Mouse (Mus musculus) limb, embryonic 13.5 days (tissue): ENCODE measurements around the gene Slc9a9. TPM values are rescaled to one million over a fixed set of nuclear protein-coding genes. Genes with fewer than 3 reads are reported as not detected.

ENCODE experiments used
- ATAC-seq: fragments of 200-750 bp; cut with Nextera tagmentation; 2 replicates; pipeline ENCODE4 v1.8.0; 2017; ENCODE audit warnings: low read depth, moderate number of reproducible peaks, moderate TSS enrichment; ENCODE audit not compliant: low FRiP score
- H3K27ac ChIP-seq: fragments of 300-500 bp; sonication (generic); 2 replicates; pipeline ENCODE4 v1.5.1; 2015; ENCODE audit warnings: inconsistent platforms, mild to moderate bottlenecking, moderate library complexity
- H3K27me3 ChIP-seq: fragments of 300-500 bp; sonication (generic); 2 replicates; pipeline ENCODE4 v1.6.1; 2015; ENCODE audit warnings: mild to moderate bottlenecking, inconsistent platforms
- H3K36me3 ChIP-seq: fragments of 300-500 bp; sonication (generic); 2 replicates; pipeline ENCODE4 v1.6.1; 2015; ENCODE audit warnings: inconsistent platforms, mild to moderate bottlenecking, moderate library complexity
- H3K4me1 ChIP-seq: fragments of 300-500 bp; sonication (generic); 2 replicates; pipeline ENCODE4 v1.6.1; 2015; ENCODE audit warnings: inconsistent platforms
- H3K4me2 ChIP-seq: fragments of 300-500 bp; sonication (generic); replicated peaks from 2 replicates; pipeline ENCODE4 v1.6.1; 2015; ENCODE audit warnings: inconsistent platforms, mild to moderate bottlenecking, moderate library complexity
- H3K4me3 ChIP-seq: fragments of 300-500 bp; sonication (generic); 2 replicates; pipeline ENCODE4 v1.5.1; 2015; ENCODE audit warnings: moderate library complexity, mild to moderate bottlenecking, inconsistent platforms
- H3K9ac ChIP-seq: fragments of 300-500 bp; sonication (generic); 2 replicates; pipeline ENCODE4 v1.6.1; 2015; ENCODE audit warnings: mild to moderate bottlenecking, inconsistent platforms
- H3K9me3 ChIP-seq: fragments of 300-500 bp; sonication (generic); 2 replicates; pipeline ENCODE4 v1.6.1; 2016; ENCODE audit warnings: inconsistent platforms
- WGBS: fragments of 180-500 bp; shearing (Covaris S2); methylation state at CpG from one replicate; pipeline ENCODE4 v1.1.7; 2015; 5-methylcytosine and 5-hydroxymethylcytosine counted together
- polyA plus RNA-seq: library from polyadenylated mRNA; unstranded; fragments of >200 nt; fragmentation: Nextera tagmentation; extraction: Ambion mirVana; gene quantifications from 2 replicates; pipeline ENCODE4 v1.2.1, GENCODE M21; 2015

The Slc9a9 gene
- polyA plus RNA-seq, 1 experiment from 2014 or later = 3.6 TPM

GRCm38 (mm10) chr9:95157948-95158347, 488.2 kb downstream of the Slc9a9 start:
- H3K36me3 ChIP-seq = no peaks in the 10 kb centered on the region
- no peak overlapping the region for H3K4me2 ChIP-seq
- H3K9me3 ChIP-seq = no peaks in the 10 kb centered on the region
- H3K9ac ChIP-seq = no peak overlapping the region
- H3K4me1 ChIP-seq = 0 out of 2 replicates have a peak, but pooled peaks cover 17% of the 10 kb centered on the region
- 56% methylated on average over 4 of the region's 4 CpGs for WGBS
- ATAC-seq = no peak
- no peak overlapping the region for H3K4me3 ChIP-seq
- H3K27me3 ChIP-seq = no peaks in the 10 kb centered on the region
- H3K27ac ChIP-seq = no peak overlapping the region

DNA sequence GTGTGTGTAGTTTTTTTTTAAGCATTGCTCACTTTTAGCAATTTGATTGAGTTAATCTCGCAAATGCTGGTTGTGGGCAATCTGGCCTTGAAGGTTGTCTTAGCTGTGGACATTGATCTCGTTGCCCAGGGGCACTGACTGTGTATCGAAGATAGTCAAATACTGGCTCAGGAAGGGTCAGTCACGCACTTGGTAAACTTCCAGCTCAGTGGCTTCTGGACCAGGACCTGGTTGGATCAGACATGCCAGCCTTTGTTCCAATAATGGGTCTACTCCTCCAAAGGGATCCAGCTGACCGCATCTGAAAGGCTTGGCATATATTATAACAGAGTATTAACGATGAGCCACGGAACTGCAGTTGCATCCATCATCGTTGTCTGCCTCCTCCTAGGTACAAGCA, 489.2 kb downstream of the Slc9a9 start:
- no peaks in the 10 kb centered on the region for H3K36me3 ChIP-seq
- 0 out of 2 replicates have a peak, but pooled peaks cover 10% of the 10 kb centered on the region for H3K4me1 ChIP-seq
- no peak overlapping the region for H3K4me2 ChIP-seq
- H3K27ac ChIP-seq = no peak overlapping the region
- 92% methylated on average over 8 of the region's 8 CpGs for WGBS
- ATAC-seq = no peak
- no peak overlapping the region for H3K4me3 ChIP-seq
- no peak overlapping the region for H3K9ac ChIP-seq
- H3K9me3 ChIP-seq = no peaks in the 10 kb centered on the region
- H3K27me3 ChIP-seq = no peaks in the 10 kb centered on the region

- Histone ChIP-seq H3K4me3 (no peak overlapping the region), H3K9ac (no peak overlapping the region), H3K9me3 (no peaks in the 10 kb centered on the region), H3K27me3 (no peaks in the 10 kb centered on the region), H3K27ac (no peak overlapping the region), H3K4me1 (0 out of 2 replicates have a peak, but pooled peaks cover 8% of the 10 kb centered on the region), H3K36me3 (no peaks in the 10 kb centered on the region), H3K4me2 (no peak overlapping the region)
- 89% methylated on average over 7 of the region's 7 CpGs for WGBS
- no peak for ATAC-seq
These were observed 491.0 kb downstream of the Slc9a9 start for GRCm38 (mm10) chr9:95160575-95161300.

GRCm38 (mm10) chr9:95161699-95162098, 492.0 kb downstream of the Slc9a9 start:
- 39% methylated on average over 2 of the region's 2 CpGs for WGBS
- H3K9me3 ChIP-seq = no peaks in the 10 kb centered on the region
- ATAC-seq = no peak
- no peak overlapping the region for H3K4me3 ChIP-seq
- H3K27me3 ChIP-seq = no peaks in the 10 kb centered on the region
- 0 out of 2 replicates have a peak, but pooled peaks cover 8% of the 10 kb centered on the region for H3K4me1 ChIP-seq
- H3K36me3 ChIP-seq = no peaks in the 10 kb centered on the region
- H3K9ac ChIP-seq = no peak overlapping the region
- no peak overlapping the region for H3K27ac ChIP-seq
- no peak overlapping the region for H3K4me2 ChIP-seq

- no peak overlapping the region for H3K9ac ChIP-seq
- H3K27ac ChIP-seq = no peak overlapping the region
- H3K27me3 ChIP-seq = no peaks in the 10 kb centered on the region
- H3K4me2 ChIP-seq = no peak overlapping the region
- H3K4me1 ChIP-seq = 0 out of 2 replicates have a peak, but pooled peaks cover 8% of the 10 kb centered on the region
- ATAC-seq = no peak
- WGBS = 78% methylated on average over 4 of the region's 4 CpGs
- H3K9me3 ChIP-seq = no peaks in the 10 kb centered on the region
- H3K4me3 ChIP-seq = no peak overlapping the region
- no peaks in the 10 kb centered on the region for H3K36me3 ChIP-seq
These were observed 496.5 kb downstream of the Slc9a9 start for GRCm38 (mm10) chr9:95166224-95166623.

DNA sequence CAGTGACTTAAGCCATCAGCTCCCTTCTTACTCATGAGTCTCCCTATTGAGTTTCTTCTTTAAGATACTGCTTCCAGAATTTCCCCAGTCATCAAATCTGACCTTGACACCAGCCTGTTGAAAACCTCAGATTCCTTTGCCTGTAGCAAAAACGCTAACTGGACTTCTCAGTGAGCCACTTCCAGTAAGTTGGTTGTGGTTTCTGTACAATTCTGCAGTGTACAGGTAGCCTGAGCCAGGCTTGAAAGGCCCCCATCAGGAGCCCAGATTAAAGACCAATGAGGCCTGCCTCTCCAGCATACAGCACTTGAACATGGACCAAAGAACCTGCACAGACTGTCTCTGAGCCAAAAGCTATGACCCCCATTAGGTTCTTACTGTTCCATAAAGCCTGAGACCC, 498.1 kb downstream of the Slc9a9 start:
- Histone ChIP-seq H3K9ac (no peak overlapping the region), H3K36me3 (no peaks in the 10 kb centered on the region), H3K9me3 (no peaks in the 10 kb centered on the region), H3K4me3 (no peak overlapping the region), H3K27me3 (no peaks in the 10 kb centered on the region), H3K4me2 (no peak overlapping the region), H3K27ac (no peak overlapping the region), H3K4me1 (no peaks in the 10 kb centered on the region)
- WGBS = 79% methylated on average over 1 of the region's 1 CpGs
- ATAC-seq = no peak

GRCm38 (mm10) chr9:95168487-95169008, 498.8 kb downstream of the Slc9a9 start:
- no peaks in the 10 kb centered on the region for H3K27me3 ChIP-seq
- H3K9ac ChIP-seq = no peak overlapping the region
- no peak overlapping the region for H3K4me2 ChIP-seq
- H3K36me3 ChIP-seq = no peaks in the 10 kb centered on the region
- no peak for ATAC-seq
- no peak overlapping the region for H3K4me3 ChIP-seq
- no peak overlapping the region for H3K27ac ChIP-seq
- no peaks in the 10 kb centered on the region for H3K4me1 ChIP-seq
- H3K9me3 ChIP-seq = no peaks in the 10 kb centered on the region
- WGBS = 83% methylated on average over 13 of the region's 13 CpGs

DNA sequence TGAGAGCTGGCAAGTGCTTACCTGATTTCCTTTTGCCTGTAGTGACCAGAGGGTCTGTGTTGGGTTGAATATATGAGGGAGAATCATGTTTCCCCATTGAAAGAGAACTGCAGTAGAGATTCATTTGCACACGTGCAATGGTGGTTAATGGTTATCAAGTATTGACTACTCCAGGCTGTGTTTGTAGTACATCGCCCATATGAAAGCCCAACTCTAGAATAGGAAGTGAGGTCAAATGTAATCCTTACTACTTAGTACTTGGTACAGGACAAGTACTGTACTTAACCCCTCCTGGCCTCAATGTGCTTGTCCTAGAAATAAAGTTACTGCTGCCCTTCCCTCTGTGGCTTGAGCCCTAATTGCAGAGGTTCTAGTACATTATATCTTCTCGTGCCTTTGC, 508.5 kb downstream of the Slc9a9 start:
- Histone ChIP-seq H3K4me2 (no peak overlapping the region), H3K27me3 (peaks cover 4% of the 10 kb centered on the region; the same call in 1 of the 2 replicates), H3K36me3 (no peaks in the 10 kb centered on the region), H3K9ac (no peak overlapping the region), H3K9me3 (no peaks in the 10 kb centered on the region), H3K27ac (no peak overlapping the region), H3K4me3 (no peak overlapping the region), H3K4me1 (peaks cover 31% of the 10 kb centered on the region)
- 87% methylated on average over 3 of the region's 3 CpGs for WGBS
- ATAC-seq = no peak

DNA sequence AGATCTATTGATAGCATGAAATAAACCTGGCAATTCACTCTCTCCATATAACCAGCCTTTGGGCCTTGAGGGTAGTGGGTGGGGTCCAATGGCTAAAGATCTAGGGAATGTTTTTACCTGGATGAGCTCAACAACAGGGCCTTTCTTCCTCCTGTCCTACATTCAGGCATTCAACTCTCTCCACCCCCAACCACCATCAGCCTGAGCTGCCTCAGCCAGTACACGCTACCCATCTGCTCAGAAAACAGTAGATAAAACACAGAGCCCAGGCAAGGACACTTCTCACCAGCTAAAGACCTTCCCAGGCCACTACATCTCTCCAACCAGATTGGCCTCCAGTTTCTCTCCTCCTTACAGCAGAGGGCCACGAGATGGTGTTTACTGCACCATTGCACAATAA, 510.3 kb downstream of the Slc9a9 start:
- H3K4me3 ChIP-seq = no peak overlapping the region
- H3K36me3 ChIP-seq = no peaks in the 10 kb centered on the region
- H3K27ac ChIP-seq = no peak overlapping the region
- H3K27me3 ChIP-seq = peaks cover 2% of the 10 kb centered on the region; the same call in 1 of the 2 replicates
- peaks cover 31% of the 10 kb centered on the region for H3K4me1 ChIP-seq
- H3K9ac ChIP-seq = no peak overlapping the region
- ATAC-seq = no peak
- 45% methylated on average over 2 of the region's 2 CpGs for WGBS
- no peak overlapping the region for H3K4me2 ChIP-seq
- no peaks in the 10 kb centered on the region for H3K9me3 ChIP-seq

DNA sequence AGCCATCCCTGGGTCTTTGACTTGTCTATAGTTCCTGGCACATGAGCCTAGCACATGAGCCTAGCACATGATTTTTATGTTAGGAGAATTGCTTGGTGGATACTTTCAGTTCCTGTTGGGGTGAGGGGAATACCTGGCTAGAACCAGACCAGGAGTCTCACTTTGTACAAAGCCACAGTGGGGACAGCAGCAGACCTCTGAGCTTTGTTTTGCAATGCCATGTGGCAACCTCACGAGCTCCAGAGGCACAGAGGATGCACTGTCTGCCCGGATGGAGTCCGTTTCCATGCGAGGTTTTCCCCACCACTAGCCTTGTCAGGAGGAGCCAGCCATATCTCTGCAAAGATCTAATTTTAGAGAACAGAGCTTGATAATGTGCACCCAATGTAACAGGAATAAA, 510.9 kb downstream of the Slc9a9 start:
- 49% methylated on average over 4 of the region's 4 CpGs for WGBS
- no peak overlapping the region for H3K4me2 ChIP-seq
- H3K27me3 ChIP-seq = peaks cover 2% of the 10 kb centered on the region; the same call in 1 of the 2 replicates
- H3K9ac ChIP-seq = no peak overlapping the region
- H3K4me1 ChIP-seq = peaks cover 31% of the 10 kb centered on the region
- H3K27ac ChIP-seq = no peak overlapping the region
- no peak overlapping the region for H3K4me3 ChIP-seq
- no peak for ATAC-seq
- H3K36me3 ChIP-seq = no peaks in the 10 kb centered on the region
- H3K9me3 ChIP-seq = no peaks in the 10 kb centered on the region

DNA sequence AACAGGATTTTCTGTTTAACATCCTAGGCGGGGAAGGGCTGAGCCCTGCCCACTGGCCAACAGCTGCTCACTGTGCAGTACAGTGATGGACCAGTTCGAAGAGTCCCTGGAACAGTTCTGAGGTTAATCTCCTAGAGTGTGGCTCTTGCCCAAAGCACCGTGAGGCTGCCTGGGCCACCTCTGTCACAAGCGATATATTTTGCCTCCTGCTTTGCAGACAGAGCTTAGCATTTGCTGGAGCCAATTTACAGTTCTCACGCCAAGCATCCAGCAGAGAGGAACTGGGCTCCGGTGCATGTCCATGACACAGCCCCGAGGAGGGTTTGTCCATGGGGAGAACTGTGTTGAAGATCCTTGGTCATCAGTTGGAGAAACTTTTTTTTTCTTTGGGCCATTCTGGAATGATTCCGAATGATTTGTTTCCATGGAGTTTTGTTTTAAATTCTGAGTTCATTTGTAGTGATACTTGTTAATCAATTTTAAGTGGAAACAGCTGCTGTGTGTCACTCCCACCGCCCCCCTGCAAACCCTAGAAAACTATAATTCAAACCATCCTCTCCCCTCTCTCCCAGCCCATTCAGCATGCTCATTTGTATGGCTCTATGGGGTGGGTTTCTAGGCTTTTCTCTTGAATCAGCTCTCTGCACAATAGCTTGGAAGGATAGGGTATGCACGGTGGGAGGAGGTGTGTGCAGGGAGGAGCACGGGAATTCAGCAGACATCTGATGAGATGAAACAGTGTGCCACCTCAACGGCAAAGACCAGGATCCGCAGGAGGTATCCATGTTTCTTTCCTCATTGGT, 511.7 kb downstream of the Slc9a9 start:
- Histone ChIP-seq H3K36me3 (no peaks in the 10 kb centered on the region), H3K4me3 (no peak overlapping the region), H3K27ac (no peak overlapping the region; the same call in 1 of the 2 replicates), H3K9ac (no peak overlapping the region), H3K27me3 (peaks cover 2% of the 10 kb centered on the region; the same call in 1 of the 2 replicates), H3K4me1 (peaks cover 36% of the 10 kb centered on the region), H3K9me3 (no peaks in the 10 kb centered on the region), H3K4me2 (peak overlapping the region; percentile 26)
- peak; percentile 42; the same call in 1 of the 2 replicates for ATAC-seq
- WGBS = 24% methylated on average over 13 of the region's 13 CpGs

GRCm38 (mm10) chr9:95182272-95182671, 512.6 kb downstream of the Slc9a9 start:
- peaks cover 2% of the 10 kb centered on the region; the same call in 1 of the 2 replicates for H3K27me3 ChIP-seq
- no peaks in the 10 kb centered on the region for H3K36me3 ChIP-seq
- H3K4me1 ChIP-seq = peaks cover 44% of the 10 kb centered on the region
- H3K4me2 ChIP-seq = no peak overlapping the region
- H3K9ac ChIP-seq = no peak overlapping the region
- ATAC-seq = no peak
- H3K9me3 ChIP-seq = no peaks in the 10 kb centered on the region
- no peak overlapping the region for H3K4me3 ChIP-seq
- WGBS = 81% methylated on average over 7 of the region's 7 CpGs
- H3K27ac ChIP-seq = no peak overlapping the region
